Mouse (Mus musculus) CH12.LX (cell line): ENCODE measurements around the gene Exog. TPM values are rescaled to one million over a fixed set of nuclear protein-coding genes. Genes with fewer than 3 reads are reported as not detected.
A peak's percentile ranks its signal among the peaks of the same experiment; 100 is the strongest.

Experiments used
- DNase-seq: peaks from one replicate; pipeline ENCODE4 v3.0.0-alpha.2; 2013; ENCODE audit errors: extremely low read depth
- H3K27ac ChIP-seq: 2 replicates; pipeline ENCODE4 v1.5.1; 2012; ENCODE audit warnings: low read depth, mild to moderate bottlenecking, control low read depth, moderate library complexity; ENCODE audit not compliant: insufficient read depth
- H3K27me3 ChIP-seq: replicated peaks from 2 replicates; pipeline ENCODE3; 2012; ENCODE audit warnings: inconsistent platforms
- H3K36me3 ChIP-seq, 2 experiments: replicated peaks in 1 of 2; 2 replicates each; pipeline versions ENCODE3 to v1.6.1; 2012; ENCODE audit warnings: inconsistent platforms in 1 of 2, low read length in 1 of 2, mild to moderate bottlenecking in 1 of 2, mixed read lengths in 1 of 2, moderate library complexity in 1 of 2; ENCODE audit not compliant: control insufficient read depth in 1 of 2, insufficient read depth in 1 of 2
- H3K4me1 ChIP-seq, 2 experiments: 2 replicates each; pipeline ENCODE4 v1.6.1; 2012; ENCODE audit warnings: inconsistent platforms in 1 of 2, moderate library complexity in 1 of 2; ENCODE audit not compliant: insufficient read depth in 2 of 2, control insufficient read depth in 1 of 2
- H3K4me2 ChIP-seq: 2 replicates; pipeline ENCODE4 v1.6.1; 2012; ENCODE audit warnings: low read depth, mild to moderate bottlenecking, control low read depth; ENCODE audit not compliant: poor library complexity, insufficient read depth, severe bottlenecking
- H3K4me3 ChIP-seq, 3 experiments: fragments of 150-350 bp in 1 of 3; sonication (generic) in 1 of 3; replicated peaks in 1 of 3; 2 replicates each; pipeline versions ENCODE3 to v1.5.1; 2011 to 2012; ENCODE audit warnings: low read depth in 2 of 3, low read length in 2 of 3, mild to moderate bottlenecking in 2 of 3, moderate library complexity in 2 of 3, control low read depth in 1 of 3, improper control_type of control experiment in 1 of 3, inconsistent platforms in 1 of 3, mixed read lengths in 1 of 3; ENCODE audit not compliant: poor library complexity in 1 of 3
- H3K79me2 ChIP-seq: replicated peaks from 2 replicates; pipeline ENCODE4 v1.6.1; 2012; ENCODE audit warnings: mild to moderate bottlenecking, moderate library complexity; ENCODE audit not compliant: control insufficient read depth, poor library complexity, insufficient read depth, severe bottlenecking; ENCODE audit errors: extremely low read depth
- H3K9ac ChIP-seq: 2 replicates; pipeline ENCODE4 v1.6.1; 2012; ENCODE audit warnings: low read depth, mild to moderate bottlenecking, control low read depth, moderate library complexity; ENCODE audit not compliant: insufficient read depth
- H3K9me3 ChIP-seq: replicated peaks from 2 replicates; pipeline ENCODE3; 2012; ENCODE audit warnings: low read length, inconsistent platforms, mixed read lengths
- BHLHE40 ChIP-seq: IDR thresholded peaks from 2 replicates; pipeline ENCODE4 v1.6.1; 2011; ENCODE audit warnings: mild to moderate bottlenecking, low read depth, low read length, improper control_type of control experiment
- CHD2 ChIP-seq: IDR thresholded peaks from 2 replicates; pipeline ENCODE4 v1.6.1; 2011; ENCODE audit warnings: low read length, improper control_type of control experiment
- CTCF ChIP-seq, 2 experiments: IDR thresholded peaks in 1 of 2; conservative IDR thresholded peaks in 1 of 2; 2 replicates each; pipeline ENCODE4 v1.5.1; 2011 to 2012; ENCODE audit warnings: low read depth in 2 of 2, low read length in 2 of 2, improper control_type of control experiment in 1 of 2, inconsistent platforms in 1 of 2, mild to moderate bottlenecking in 1 of 2, moderate library complexity in 1 of 2
- E2F4 ChIP-seq: IDR thresholded peaks from 2 replicates; pipeline ENCODE4 v1.6.1; 2011; ENCODE audit warnings: low read depth, low read length, improper control_type of control experiment; ENCODE audit not compliant: insufficient replicate concordance
- ELF1 ChIP-seq: IDR thresholded peaks from 2 replicates; pipeline ENCODE4 v1.6.1; 2014; ENCODE audit warnings: low read depth, mild to moderate bottlenecking, inconsistent platforms, low read length, improper control_type of control experiment
- EP300 ChIP-seq: IDR thresholded peaks from 2 replicates; pipeline ENCODE4 v1.6.1; 2011; ENCODE audit warnings: low read length, improper control_type of control experiment
- IRF4 ChIP-seq: IDR thresholded peaks from 2 replicates; pipeline ENCODE4 v1.6.1; 2014; ENCODE audit warnings: low read depth, mild to moderate bottlenecking, inconsistent platforms, low read length, improper control_type of control experiment
- JUND ChIP-seq: conservative IDR thresholded peaks from 2 replicates; pipeline ENCODE4 v1.6.1; 2011; ENCODE audit warnings: low read depth, low read length, improper control_type of control experiment
- KAT2A ChIP-seq: IDR thresholded peaks from 2 replicates; pipeline ENCODE4 v1.6.1; 2012; ENCODE audit warnings: low read length, improper control_type of control experiment, inconsistent platforms; ENCODE audit not compliant: insufficient replicate concordance
- MAFK ChIP-seq: IDR thresholded peaks from 2 replicates; pipeline ENCODE4 v1.6.1; 2011; ENCODE audit warnings: low read length, improper control_type of control experiment; ENCODE audit not compliant: insufficient replicate concordance
- MAX ChIP-seq: IDR thresholded peaks from 2 replicates; pipeline ENCODE4 v1.6.1; 2011; ENCODE audit warnings: low read length, improper control_type of control experiment
- PAX5 ChIP-seq: IDR thresholded peaks from 2 replicates; pipeline ENCODE4 v1.6.1; 2012; ENCODE audit warnings: low read length, inconsistent platforms, mixed read lengths
- RAD21 ChIP-seq: IDR thresholded peaks from 2 replicates; pipeline ENCODE4 v1.6.1; 2011; ENCODE audit warnings: low read depth, mild to moderate bottlenecking, low read length, improper control_type of control experiment, moderate library complexity
- RCOR1 ChIP-seq: conservative IDR thresholded peaks from 2 replicates; pipeline ENCODE4 v1.6.1; 2012; ENCODE audit warnings: low read depth, mild to moderate bottlenecking, inconsistent platforms, low read length, improper control_type of control experiment
- SMC3 ChIP-seq: IDR thresholded peaks from 2 replicates; pipeline ENCODE4 v1.6.1; 2011; ENCODE audit warnings: low read depth, low read length, improper control_type of control experiment
- UBTF ChIP-seq: IDR thresholded peaks from 2 replicates; pipeline ENCODE4 v1.6.1; 2012; ENCODE audit warnings: low read depth, mild to moderate bottlenecking, inconsistent platforms, low read length, improper control_type of control experiment, moderate library complexity
- USF2 ChIP-seq: conservative IDR thresholded peaks from 2 replicates; pipeline ENCODE4 v1.6.1; 2011; ENCODE audit warnings: low read depth, low read length, improper control_type of control experiment
- ZMIZ1 ChIP-seq: IDR thresholded peaks from 2 replicates; pipeline ENCODE4 v1.6.1; 2012; ENCODE audit warnings: low read depth, mild to moderate bottlenecking, inconsistent platforms, low read length, improper control_type of control experiment
- ZNF384 ChIP-seq: IDR thresholded peaks from 2 replicates; pipeline ENCODE4 v1.6.1; 2012; ENCODE audit warnings: low read depth, low read length, improper control_type of control experiment, inconsistent platforms
- dilution Hi-C: fragments of 300-500 bp; cut with MboI; formaldehyde crosslinking; loops from 2 replicates; pipeline ENCODE4 v1.14.3; 2020; ENCODE audit warnings: low sequenced_read_pairs; ENCODE audit not compliant: extremely low pct_unique_long_range_greater_than_20kb, extremely low pct_ligation_motif_present
- in situ Hi-C: fragments of 300-500 bp; cut with MboI; formaldehyde crosslinking; loops from 3 replicates; pipeline ENCODE4 v1.14.3; 2019; ENCODE audit warnings: low sequenced_read_pairs, low pct_ligation_motif_present, low pct_unique_long_range_greater_than_20kb, mixed read lengths
- polyA plus RNA-seq: library from polyadenylated mRNA; unstranded; fragments of >175 nt; gene quantifications from 2 replicates; pipeline ENCODE4 v1.2.1, GENCODE M21; 2012; ENCODE audit warnings: low read depth; ENCODE audit not compliant: insufficient read length
- total RNA-seq, 2 experiments: library from RNA; depleted of rRNA; stranded (reverse); fragments of 300-350 nt in 1 of 2; fragments of >200 nt in 1 of 2; gene quantifications; 2 replicates each; pipeline ENCODE4 v1.2.3; 2012 to 2014

Gene Exog
- total and polyA plus RNA-seq, 3 experiments: 6.6 to 8.8 (median 7.1) TPM

DNA sequence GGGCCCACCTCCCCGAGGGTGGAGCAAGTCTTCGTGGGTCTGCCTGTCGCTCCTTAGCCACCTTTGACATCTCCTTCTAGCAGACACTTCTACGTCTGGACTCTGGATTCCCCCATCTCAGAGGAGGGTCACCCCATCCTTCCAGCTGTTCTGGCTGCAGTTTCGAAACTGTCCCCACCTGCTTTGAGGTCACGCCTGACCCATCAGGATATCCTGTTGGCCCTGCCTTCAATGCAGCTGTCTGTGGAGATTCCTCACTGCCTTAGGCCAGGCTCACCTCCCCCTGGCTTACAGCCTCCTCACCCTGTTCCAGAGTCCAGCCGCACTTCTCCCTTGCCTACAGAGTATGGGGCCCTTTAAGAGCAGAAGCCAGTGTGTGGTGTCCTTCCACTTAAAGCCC lies 54.1 kb downstream of the Exog start:
- Histone ChIP-seq H3K4me1 (peaks cover 0 to 11% of the 10 kb centered on the region in 2 experiments; a peak in 2 of 4 replicates), H3K36me3 (peaks cover 20 to 58% of the 10 kb centered on the region in 2 experiments), H3K27ac (no peak overlapping the region), H3K9me3 (no peaks in the 10 kb centered on the region), H3K27me3 (no peaks in the 10 kb centered on the region), H3K4me3 (no peak overlapping the region), H3K79me2 (no peaks in the 10 kb centered on the region), H3K9ac (no peak overlapping the region), H3K4me2 (no peak overlapping the region)
- dilution Hi-C loops: no loop called here
- DNase-seq: no peak
- TF ChIP-seq RCOR1 (no peak), BHLHE40 (no peak), MAX (no peak), JUND (no peak), ZMIZ1 (no peak), KAT2A (no peak), ELF1 (no peak)
- TF ChIP-seq, all 38 proteins: peak for 0
- in situ Hi-C loops: no loop called here

DNA sequence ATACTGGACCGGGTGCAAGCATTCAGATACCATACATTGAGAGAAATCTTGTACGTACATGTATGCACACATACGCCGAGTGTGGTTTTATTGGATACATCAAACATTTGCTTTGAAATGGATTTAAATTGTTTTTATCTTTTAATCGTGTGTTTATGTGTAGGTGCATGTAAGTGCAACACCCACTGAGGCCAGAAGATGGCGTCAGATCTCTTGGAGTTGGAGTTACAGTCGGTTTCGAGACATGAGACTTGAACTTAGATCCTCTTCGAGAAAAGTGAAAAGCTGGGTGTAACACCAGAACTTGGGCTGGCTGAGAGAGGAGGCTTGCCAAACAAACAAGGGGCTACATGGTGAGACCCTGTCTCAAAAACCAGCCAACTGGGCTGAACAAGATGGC lies 58.9 kb downstream of the Exog start:
- Histone ChIP-seq H3K9me3 (peaks cover 9% of the 10 kb centered on the region), H3K4me1 (peaks cover 0 to 8% of the 10 kb centered on the region in 2 experiments; a peak in 2 of 4 replicates), H3K27ac (no peak overlapping the region), H3K27me3 (no peaks in the 10 kb centered on the region), H3K4me3 (no peak overlapping the region), H3K4me2 (no peak overlapping the region), H3K36me3 (peaks cover 16 to 34% of the 10 kb centered on the region in 2 experiments), H3K79me2 (no peaks in the 10 kb centered on the region), H3K9ac (no peak overlapping the region)
- in situ Hi-C loops (no loop called here), dilution Hi-C loops (no loop called here)
- DNase-seq: no peak
- TF ChIP-seq CTCF (conservative IDR thresholded peaks at IDR 0.05 in 1 of 2, IDR thresholded peaks at IDR 0.05 in 1 of 2; ENCODE audit: low read depth in 2 of 2, low read length in 2 of 2) (peak in 1 of 2 experiments; percentile 36; a peak in 1 of 4 replicates), USF2 (no peak), SMC3 (peak; percentile 18; the same call in 1 of the 2 replicates), RAD21 (peak; percentile 17)

DNA sequence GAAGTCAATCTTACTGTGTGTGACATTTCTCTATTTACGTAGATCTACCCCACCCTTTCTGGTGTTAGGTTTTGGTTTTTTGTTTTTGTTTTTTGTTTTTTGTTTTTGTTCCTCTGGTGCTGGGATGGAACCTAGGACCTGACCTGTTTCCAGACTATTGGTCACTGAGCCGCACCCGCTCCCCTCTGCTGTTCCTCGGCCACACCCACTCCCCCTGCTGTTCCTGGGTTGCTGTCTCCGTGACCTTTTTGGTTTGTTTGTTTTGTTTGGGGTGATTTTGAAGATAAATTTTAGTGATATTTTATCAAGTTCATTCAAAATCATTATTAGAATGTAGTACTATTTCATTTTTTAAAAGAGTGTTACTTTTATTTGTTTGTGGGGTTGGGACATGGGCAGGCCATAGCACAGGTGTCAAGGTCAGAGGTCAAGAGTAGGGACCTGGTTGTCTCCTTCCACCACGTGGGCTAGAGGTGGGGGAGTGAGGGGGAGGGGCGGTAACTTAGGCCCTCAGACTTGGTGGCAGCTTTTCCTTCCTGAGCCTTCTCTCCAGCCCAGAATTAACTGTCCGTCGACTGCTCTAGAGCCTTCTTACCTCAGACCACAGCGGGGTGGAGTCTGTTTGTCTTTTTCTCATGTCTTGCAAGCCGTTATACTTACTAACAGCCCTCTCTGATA lies 60.4 kb downstream of the Exog start:
- Histone ChIP-seq H3K36me3 (peaks cover 23 to 37% of the 10 kb centered on the region in 2 experiments), H3K4me2 (no peak overlapping the region), H3K4me3 (no peak overlapping the region), H3K9me3 (peaks cover 9% of the 10 kb centered on the region), H3K27me3 (no peaks in the 10 kb centered on the region), H3K79me2 (no peaks in the 10 kb centered on the region), H3K9ac (no peak overlapping the region), H3K4me1 (no peaks in the 10 kb centered on the region), H3K27ac (no peak overlapping the region)
- in situ Hi-C loops (no loop called here), dilution Hi-C loops (no loop called here)
- no peak for DNase-seq
- TF ChIP-seq RAD21 (no peak), E2F4 (no peak), IRF4 (no peak), EP300 (no peak), ZNF384 (no peak), PAX5 (no peak), USF2 (no peak), BHLHE40 (no peak), SMC3 (no peak), CHD2 (no peak), MAFK (no peak), CTCF (conservative IDR thresholded peaks at IDR 0.05 in 1 of 2, IDR thresholded peaks at IDR 0.05 in 1 of 2; ENCODE audit: low read depth in 2 of 2, low read length in 2 of 2) (no peak), UBTF (no peak)
